ENCODE assay signal across 8 mouse cellular contexts in genomic region chr3:67515274-67515801, GRCm38 (mm10). TPM values are rescaled to one million over a fixed set of nuclear protein-coding genes. Genes with fewer than 3 reads are reported as not detected.
DNase-seq lines count a peak whose midpoint lies in the region; ATAC-seq lines count a peak whose summit lies in the region.

TSS of gene Rarres1 (minus strand) at chr3:67515523.

- peak; percentile 28; the same call in 1 of the 2 replicates for ATAC-seq in heart, embryonic 15.5 days (replicated peaks; ENCODE audit: insufficient number of reproducible peaks, insufficient read depth, low FRiP score, low read depth)

- peaks cover 6% of the 10 kb centered on the region for H3K4me1 ChIP-seq in heart, embryonic 15.5 days (replicated peaks)
- peaks cover 12% of the 10 kb centered on the region for H3K4me1 ChIP-seq in limb, embryonic 10.5 days

- peak within 1 kb of the TSS; percentile 57 for H3K4me3 ChIP-seq in heart, embryonic 15.5 days
- peak within 1 kb of the TSS; percentile 60 for H3K4me3 ChIP-seq in limb, embryonic 10.5 days

- H3K27ac ChIP-seq in heart, embryonic 15.5 days, result no peak within 1 kb of the TSS
- H3K27ac ChIP-seq in limb, embryonic 10.5 days, result peak within 1 kb of the TSS; percentile 74

- H3K9me3 ChIP-seq in heart, embryonic 15.5 days (replicated peaks), result no peaks in the 10 kb centered on the region
- no peaks in the 10 kb centered on the region for H3K9me3 ChIP-seq in limb, embryonic 10.5 days (replicated peaks)

- DNase-seq in adrenal gland, adult 2 months, result peak; percentile 37
- DNase-seq in adrenal gland, postnatal 4 days (ENCODE audit: low spot score in 2 of 2), result no peak
- peak; percentile 7 for DNase-seq in urinary bladder, postnatal 14 days (ENCODE audit: low spot score)
- no peak for DNase-seq in urinary bladder, adult 2 months (ENCODE audit: low spot score)
- peak; percentile 59 for DNase-seq in limb, embryonic 10.5 days (ENCODE audit: low spot score)
- peak; percentile 39 for DNase-seq in mesoderm, embryonic 11.5 days (ENCODE audit: low read depth, low spot score)
- peak; percentile 55 for DNase-seq in yolk sac, embryonic 10.5 days (ENCODE audit: low spot score)

- H3K27me3 ChIP-seq in heart, embryonic 15.5 days, result peaks cover 27% of the 10 kb centered on the region
- H3K27me3 ChIP-seq in limb, embryonic 10.5 days (ENCODE audit: low read depth, poor library complexity, severe bottlenecking), result peaks cover 48% of the 10 kb centered on the region

- H3K36me3 ChIP-seq in heart, embryonic 15.5 days, result no peaks in the 10 kb centered on the region
- H3K36me3 ChIP-seq in limb, embryonic 10.5 days, result no peaks in the 10 kb centered on the region

- 3% methylated on average over 38 of the region's 38 CpGs for WGBS in heart, embryonic 15.5 days
- 4% methylated on average over 38 of the region's 38 CpGs for WGBS in limb, embryonic 10.5 days

- peak within 1 kb of the TSS; percentile 53 for H3K9ac ChIP-seq in heart, embryonic 15.5 days

- peak within 1 kb of the TSS; percentile 99 for H3K4me2 ChIP-seq in heart, embryonic 15.5 days

RNA-seq across cellular contexts. Expression of gene Rarres1, which starts in this region (rescaled TPM):
- under 1 TPM; 0.20 to 0.93 TPM for total RNA-seq in adrenal gland, adult 2 months (2021)
- 2.1 and 5.4 TPM in 2 replicates for polyA plus RNA-seq in adrenal gland, adult 2 months (2012; rRNA removed)
- total RNA-seq in adrenal gland, postnatal 4 days (2021), result 1 to 10 TPM in 1 of 2 experiments, under 1 TPM in 1; 0.81 to 1.3 TPM
- polyA plus RNA-seq in urinary bladder, adult 2 months (2012; rRNA removed), result 0.55 and 0.91 TPM in 2 replicates
- polyA plus RNA-seq in heart, embryonic 15.5 days (2015; fragmentation: Nextera tagmentation; extraction: Ambion mirVana), result 2.5 and 3.5 TPM in 2 replicates
- polyA plus RNA-seq in limb, embryonic 10.5 days (2016; fragmentation: Nextera tagmentation; extraction: Ambion mirVana), result 0.95 and 5.5 TPM in 2 replicates

Comparison
In these comparisons a context has a peak if more than half of its experiments do, and no peak if none do; other contexts are left out.
1. DNase-seq: peak in adrenal gland, adult 2 months (single experiment), urinary bladder, postnatal 14 days (single experiment), limb, embryonic 10.5 days (single experiment), mesoderm, embryonic 11.5 days (single experiment) and yolk sac, embryonic 10.5 days (single experiment); none in adrenal gland, postnatal 4 days (0 of 2) and urinary bladder, adult 2 months (single experiment).